Mouse (Mus musculus): Measurements from ENCODE around the gene Arhgap32. TPM values are rescaled to one million over a fixed set of nuclear protein-coding genes. Genes with fewer than 3 reads are reported as not detected.

The Arhgap32 gene
- polyA plus RNA-seq, 1 experiment = 59.2 TPM

- H3K27me3 ChIP-seq (ENCODE audit: control insufficient read depth, insufficient read depth, low read length, poor library complexity, severe bottlenecking) = no peaks in the 10 kb centered on the region
- H3K9ac ChIP-seq (ENCODE audit: low read depth, poor library complexity, severe bottlenecking) = no peak overlapping the region
- H3K4me1 ChIP-seq (ENCODE audit: control insufficient read depth, insufficient read depth, low read length) = peaks cover 4% of the 10 kb centered on the region
- H3K36me3 ChIP-seq (ENCODE audit: control insufficient read depth, insufficient read depth, low read length, poor library complexity, severe bottlenecking) = no peaks in the 10 kb centered on the region; the same call in 1 of the 2 replicates
- TF ChIP-seq CTCF (IDR thresholded peaks at IDR 0.05; ENCODE audit: low read depth, low read length) = no peak
- TF ChIP-seq EP300 (IDR thresholded peaks at IDR 0.05; ENCODE audit: insufficient read depth, low read depth, low read length) = no peak
- TF ChIP-seq POLR2A (IDR thresholded peaks at IDR 0.05; ENCODE audit: insufficient read depth, low read length) = no peak
- no peak overlapping the region for H3K27ac ChIP-seq (ENCODE audit: insufficient read depth, low read length)
- H3K4me3 ChIP-seq (ENCODE audit: low read depth, low read length) = no peak overlapping the region
- no peaks in the 10 kb centered on the region for H3K9me3 ChIP-seq (replicated peaks; ENCODE audit: control insufficient read depth, insufficient read depth, low read length, poor library complexity, severe bottlenecking)
Measured at GRCm38 (mm10) chr9:32101488-32101887, 14.4 kb upstream of the Arhgap32 start.

GRCm38 (mm10) chr9:32104670-32105069 is 11.3 kb upstream of the Arhgap32 start:
- Histone ChIP-seq H3K36me3 (ENCODE audit: control insufficient read depth, insufficient read depth, low read length, poor library complexity, severe bottlenecking) (no peaks in the 10 kb centered on the region; the same call in 1 of the 2 replicates), H3K27ac (ENCODE audit: insufficient read depth, low read length) (no peak overlapping the region), H3K9me3 (replicated peaks; ENCODE audit: control insufficient read depth, insufficient read depth, low read length, poor library complexity, severe bottlenecking) (no peaks in the 10 kb centered on the region), H3K9ac (ENCODE audit: low read depth, poor library complexity, severe bottlenecking) (no peak overlapping the region), H3K27me3 (ENCODE audit: control insufficient read depth, insufficient read depth, low read length, poor library complexity, severe bottlenecking) (no peaks in the 10 kb centered on the region), H3K4me3 (ENCODE audit: low read depth, low read length) (no peak overlapping the region), H3K4me1 (ENCODE audit: control insufficient read depth, insufficient read depth, low read length) (peaks cover 3% of the 10 kb centered on the region)
- TF ChIP-seq EP300 (IDR thresholded peaks at IDR 0.05; ENCODE audit: insufficient read depth, low read depth, low read length) = no peak
- TF ChIP-seq POLR2A (IDR thresholded peaks at IDR 0.05; ENCODE audit: insufficient read depth, low read length) = no peak
- TF ChIP-seq CTCF (IDR thresholded peaks at IDR 0.05; ENCODE audit: low read depth, low read length) = no peak

- Histone ChIP-seq H3K36me3 (ENCODE audit: control insufficient read depth, insufficient read depth, low read length, poor library complexity, severe bottlenecking) (no peaks in the 10 kb centered on the region; the same call in 1 of the 2 replicates), H3K27me3 (ENCODE audit: control insufficient read depth, insufficient read depth, low read length, poor library complexity, severe bottlenecking) (no peaks in the 10 kb centered on the region), H3K4me1 (ENCODE audit: control insufficient read depth, insufficient read depth, low read length) (peaks cover 3% of the 10 kb centered on the region), H3K9ac (ENCODE audit: low read depth, poor library complexity, severe bottlenecking) (no peak overlapping the region), H3K27ac (ENCODE audit: insufficient read depth, low read length) (no peak overlapping the region), H3K4me3 (ENCODE audit: low read depth, low read length) (no peak overlapping the region), H3K9me3 (replicated peaks; ENCODE audit: control insufficient read depth, insufficient read depth, low read length, poor library complexity, severe bottlenecking) (no peaks in the 10 kb centered on the region)
- TF ChIP-seq CTCF (IDR thresholded peaks at IDR 0.05; ENCODE audit: low read depth, low read length) (no peak), EP300 (IDR thresholded peaks at IDR 0.05; ENCODE audit: insufficient read depth, low read depth, low read length) (no peak), POLR2A (IDR thresholded peaks at IDR 0.05; ENCODE audit: insufficient read depth, low read length) (no peak)
Measured at GRCm38 (mm10) chr9:32110376-32110775, 5.6 kb upstream of the Arhgap32 start.

GRCm38 (mm10) chr9:32116272-32116671 is 336 bp downstream of the Arhgap32 start:
- Histone ChIP-seq H3K9me3 (replicated peaks; ENCODE audit: control insufficient read depth, insufficient read depth, low read length, poor library complexity, severe bottlenecking) (peaks cover 8% of the 10 kb centered on the region; the same call in 1 of the 2 replicates), H3K4me1 (ENCODE audit: control insufficient read depth, insufficient read depth, low read length) (peaks cover 3% of the 10 kb centered on the region), H3K36me3 (ENCODE audit: control insufficient read depth, insufficient read depth, low read length, poor library complexity, severe bottlenecking) (no peaks in the 10 kb centered on the region; the same call in 1 of the 2 replicates), H3K4me3 (ENCODE audit: low read depth, low read length) (no peak overlapping the region), H3K9ac (ENCODE audit: low read depth, poor library complexity, severe bottlenecking) (no peak overlapping the region), H3K27ac (ENCODE audit: insufficient read depth, low read length) (no peak overlapping the region), H3K27me3 (ENCODE audit: control insufficient read depth, insufficient read depth, low read length, poor library complexity, severe bottlenecking) (no peaks in the 10 kb centered on the region)
- TF ChIP-seq EP300 (IDR thresholded peaks at IDR 0.05; ENCODE audit: insufficient read depth, low read depth, low read length) = no peak
- TF ChIP-seq POLR2A (IDR thresholded peaks at IDR 0.05; ENCODE audit: insufficient read depth, low read length) = no peak

- TF ChIP-seq EP300 (IDR thresholded peaks at IDR 0.05; ENCODE audit: insufficient read depth, low read depth, low read length) (no peak), CTCF (IDR thresholded peaks at IDR 0.05; ENCODE audit: low read depth, low read length) (no peak), POLR2A (IDR thresholded peaks at IDR 0.05; ENCODE audit: insufficient read depth, low read length) (no peak)
- H3K9ac ChIP-seq (ENCODE audit: low read depth, poor library complexity, severe bottlenecking) = no peak overlapping the region
- no peak overlapping the region for H3K27ac ChIP-seq (ENCODE audit: insufficient read depth, low read length)
- peaks cover 3% of the 10 kb centered on the region for H3K4me1 ChIP-seq (ENCODE audit: control insufficient read depth, insufficient read depth, low read length)
- H3K27me3 ChIP-seq (ENCODE audit: control insufficient read depth, insufficient read depth, low read length, poor library complexity, severe bottlenecking) = no peaks in the 10 kb centered on the region
- H3K36me3 ChIP-seq (ENCODE audit: control insufficient read depth, insufficient read depth, low read length, poor library complexity, severe bottlenecking) = peaks cover 8% of the 10 kb centered on the region
- peaks cover 13% of the 10 kb centered on the region for H3K9me3 ChIP-seq (replicated peaks; ENCODE audit: control insufficient read depth, insufficient read depth, low read length, poor library complexity, severe bottlenecking)
- H3K4me3 ChIP-seq (ENCODE audit: low read depth, low read length) = no peak overlapping the region
Measured at GRCm38 (mm10) chr9:32117876-32118275, 1.9 kb downstream of the Arhgap32 start.

GRCm38 (mm10) chr9:32118433-32118832 is 2.5 kb downstream of the Arhgap32 start:
- Histone ChIP-seq H3K4me3 (ENCODE audit: low read depth, low read length) (no peak overlapping the region), H3K4me1 (ENCODE audit: control insufficient read depth, insufficient read depth, low read length) (peaks cover 3% of the 10 kb centered on the region), H3K27me3 (ENCODE audit: control insufficient read depth, insufficient read depth, low read length, poor library complexity, severe bottlenecking) (no peaks in the 10 kb centered on the region), H3K36me3 (ENCODE audit: control insufficient read depth, insufficient read depth, low read length, poor library complexity, severe bottlenecking) (peaks cover 10% of the 10 kb centered on the region), H3K27ac (ENCODE audit: insufficient read depth, low read length) (no peak overlapping the region), H3K9me3 (replicated peaks; ENCODE audit: control insufficient read depth, insufficient read depth, low read length, poor library complexity, severe bottlenecking) (peaks cover 13% of the 10 kb centered on the region), H3K9ac (ENCODE audit: low read depth, poor library complexity, severe bottlenecking) (no peak overlapping the region)
- TF ChIP-seq EP300 (IDR thresholded peaks at IDR 0.05; ENCODE audit: insufficient read depth, low read depth, low read length) = no peak
- no peak for TF ChIP-seq POLR2A (IDR thresholded peaks at IDR 0.05; ENCODE audit: insufficient read depth, low read length)
- TF ChIP-seq CTCF (IDR thresholded peaks at IDR 0.05; ENCODE audit: low read depth, low read length) = no peak

Measured in ES-Bruce4 (cell line).